Mouse (Mus musculus) liver, embryonic 14.5 days (tissue): ENCODE measurements around the gene B3galt4. TPM values are rescaled to one million over a fixed set of nuclear protein-coding genes. Genes with fewer than 3 reads are reported as not detected.
"Not testable (repeated sequence)": the region's sequence is repeated elsewhere in the genome, so short reads cannot be mapped to it uniquely, and the experiment has no call there.

Experiments
- ATAC-seq: fragments of 200-750 bp; cut with Nextera tagmentation; 2 replicates; pipeline ENCODE4 v1.8.0; 2017; ENCODE audit warnings: moderate number of reproducible peaks, mild to moderate bottlenecking, moderate library complexity; ENCODE audit not compliant: insufficient read depth
- DNase-seq, 3 experiments: peaks; one replicate each; pipeline ENCODE4 v3.0.0-alpha.2; 2012 to 2013; ENCODE audit warnings: low read depth in 3 of 3, low spot score in 3 of 3
- H3K27ac ChIP-seq: fragments of 300-500 bp; sonication (generic); 2 replicates; pipeline ENCODE4 v1.5.1; 2014; ENCODE audit warnings: moderate library complexity, mild to moderate bottlenecking, control low read depth, inconsistent platforms
- H3K27me3 ChIP-seq: fragments of 300-500 bp; sonication (generic); 2 replicates; pipeline ENCODE4 v1.6.1; 2014; ENCODE audit warnings: mild to moderate bottlenecking, low read length, moderate library complexity; ENCODE audit not compliant: control insufficient read depth, insufficient read depth
- H3K36me3 ChIP-seq: fragments of 300-500 bp; sonication (generic); replicated peaks from 2 replicates; pipeline ENCODE4 v1.6.1; 2014; ENCODE audit warnings: low read depth; ENCODE audit not compliant: control insufficient read depth, insufficient read depth
- H3K4me1 ChIP-seq, 2 experiments: fragments of 200-500 bp in 1 of 2; fragments of 300-500 bp in 1 of 2; sonication (generic) in 1 of 2; replicated peaks; 2 replicates each; pipeline ENCODE4 v1.6.1; 2012 to 2014; ENCODE audit warnings: antibody characterized with exemption in 1 of 2, inconsistent platforms in 1 of 2, low read length in 1 of 2; ENCODE audit not compliant: control insufficient read depth in 2 of 2, insufficient read depth in 2 of 2
- H3K4me2 ChIP-seq: fragments of 300-500 bp; sonication (generic); 2 replicates; pipeline ENCODE4 v1.6.1; 2014; ENCODE audit warnings: low read depth, mild to moderate bottlenecking, control low read depth, moderate library complexity
- H3K4me3 ChIP-seq, 2 experiments: fragments of 200-500 bp in 1 of 2; fragments of 300-500 bp in 1 of 2; sonication (generic) in 1 of 2; 2 replicates each; pipeline ENCODE4 v1.5.1; 2012 to 2014; ENCODE audit warnings: low read depth in 2 of 2, low read length in 2 of 2, mild to moderate bottlenecking in 2 of 2, control low read depth in 1 of 2, inconsistent platforms in 1 of 2, moderate library complexity in 1 of 2; ENCODE audit not compliant: insufficient read depth in 1 of 2
- H3K9ac ChIP-seq: fragments of 300-500 bp; sonication (generic); replicated peaks from 2 replicates; pipeline ENCODE4 v1.6.1; 2014; ENCODE audit warnings: mild to moderate bottlenecking, control low read depth, moderate library complexity
- H3K9me3 ChIP-seq: fragments of 300-500 bp; sonication (generic); 2 replicates; pipeline ENCODE4 v1.6.1; 2016; ENCODE audit warnings: low read length, mixed read lengths; ENCODE audit not compliant: control insufficient read depth
- CTCF ChIP-seq: IDR thresholded peaks from 2 replicates; pipeline ENCODE4 v1.5.1; 2016; ENCODE audit warnings: antibody characterized with exemption, low read depth, control low read depth
- EP300 ChIP-seq: IDR thresholded peaks from 2 replicates; pipeline ENCODE4 v1.6.1; 2016; ENCODE audit warnings: antibody characterized with exemption, low read depth
- WGBS: fragments of 180-500 bp; shearing (Covaris S2); extraction: QIAGEN DNeasy Blood & Tissue Kit; methylation state at CpG from one replicate; pipeline ENCODE4 v1.1.7; 2014; ENCODE audit not compliant: insufficient replicate concordance; 5-methylcytosine and 5-hydroxymethylcytosine counted together
- polyA plus RNA-seq, 2 experiments: library from polyadenylated mRNA; depleted of rRNA in 1 of 2; stranded (reverse) in 1 of 2; unstranded in 1 of 2; fragments of >200 nt; fragmentation: Nextera tagmentation in 1 of 2; extraction: Ambion mirVana in 1 of 2; gene quantifications; 2 replicates each; pipeline versions ENCODE4 v1.2.1 to v1.2.3; 2012 to 2014

The B3galt4 gene
- polyA plus RNA-seq, 2 experiments, result 1.1 to 1.8 TPM

DNA sequence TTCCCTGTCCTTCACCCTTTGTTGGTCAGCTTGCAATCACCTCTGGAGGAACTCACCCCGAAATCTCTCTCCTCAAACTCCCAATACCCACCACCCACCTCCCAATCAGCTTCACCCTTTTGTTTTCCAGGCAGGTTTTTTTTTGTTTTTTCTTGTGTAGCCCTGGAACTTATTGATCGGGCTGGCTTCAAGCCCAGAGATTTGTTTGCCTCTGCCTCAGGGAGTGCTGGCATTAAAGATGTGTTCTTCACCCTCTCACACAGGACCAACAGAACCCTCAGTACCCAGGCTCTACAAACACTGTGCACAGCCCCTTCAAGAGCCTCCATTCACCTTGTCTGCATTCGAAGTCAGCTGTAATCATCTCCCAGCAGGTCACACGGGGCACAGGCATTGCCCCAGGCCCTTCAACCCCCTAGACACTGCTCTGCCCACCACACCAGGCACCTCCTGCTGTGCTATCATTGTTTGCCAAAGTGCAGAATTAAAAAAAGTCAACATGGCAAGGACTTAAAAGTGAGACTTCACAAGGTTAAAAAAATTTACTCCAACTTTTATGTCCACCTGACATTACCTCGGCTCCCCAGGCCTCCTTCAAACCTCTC, 2.8 kb upstream of the B3galt4 start:
- TF ChIP-seq CTCF (no peak), EP300 (no peak)
- peak overlapping the region; percentile 89 for H3K4me2 ChIP-seq
- H3K36me3 ChIP-seq, result peaks cover 29% of the 10 kb centered on the region
- no peaks in the 10 kb centered on the region for H3K27me3 ChIP-seq
- WGBS, result 16% methylated on average over 5 of the region's 5 CpGs
- DNase-seq (no peak), ATAC-seq (no peak)
- H3K9ac ChIP-seq, result peak overlapping the region; percentile 86
- peak overlapping the region; percentile 40 for H3K27ac ChIP-seq
- H3K9me3 ChIP-seq, result no peaks in the 10 kb centered on the region
- H3K4me1 ChIP-seq, result peaks cover 18 to 20% of the 10 kb centered on the region in 2 experiments
- peak overlapping the region; percentile 70 to 82 for H3K4me3 ChIP-seq

GRCm38 (mm10) chr17:33953310-33953709, 2.0 kb upstream of the B3galt4 start:
- Histone ChIP-seq H3K9ac (peak overlapping the region; percentile 86), H3K36me3 (peaks cover 29% of the 10 kb centered on the region), H3K27me3 (no peaks in the 10 kb centered on the region), H3K27ac (peak overlapping the region; percentile 59), H3K4me3 (peak overlapping the region; percentile 70 to 82; a peak in 3 of 4 replicates), H3K4me2 (peak overlapping the region; percentile 89), H3K4me1 (peaks cover 18 to 20% of the 10 kb centered on the region in 2 experiments), H3K9me3 (no peaks in the 10 kb centered on the region)
- no peak for TF ChIP-seq EP300
- no peak for TF ChIP-seq CTCF
- DNase-seq, result no peak
- no peak for ATAC-seq
- 49% methylated on average over 3 of the region's 3 CpGs for WGBS

GRCm38 (mm10) chr17:33952879-33953278, 1.6 kb upstream of the B3galt4 start:
- peak overlapping the region; percentile 86 for H3K9ac ChIP-seq
- H3K36me3 ChIP-seq, result peaks cover 29% of the 10 kb centered on the region
- H3K4me2 ChIP-seq, result peak overlapping the region; percentile 89
- DNase-seq (no peak), ATAC-seq (no peak)
- WGBS, result 59% methylated on average over 4 of the region's 4 CpGs
- H3K4me1 ChIP-seq, result peaks cover 18 to 20% of the 10 kb centered on the region in 2 experiments
- H3K27ac ChIP-seq, result peak overlapping the region; percentile 59
- H3K27me3 ChIP-seq, result no peaks in the 10 kb centered on the region
- H3K4me3 ChIP-seq, result peak overlapping the region; percentile 70 to 82; a peak in 3 of 4 replicates
- H3K9me3 ChIP-seq, result no peaks in the 10 kb centered on the region
- TF ChIP-seq CTCF (no peak), EP300 (no peak)

DNA sequence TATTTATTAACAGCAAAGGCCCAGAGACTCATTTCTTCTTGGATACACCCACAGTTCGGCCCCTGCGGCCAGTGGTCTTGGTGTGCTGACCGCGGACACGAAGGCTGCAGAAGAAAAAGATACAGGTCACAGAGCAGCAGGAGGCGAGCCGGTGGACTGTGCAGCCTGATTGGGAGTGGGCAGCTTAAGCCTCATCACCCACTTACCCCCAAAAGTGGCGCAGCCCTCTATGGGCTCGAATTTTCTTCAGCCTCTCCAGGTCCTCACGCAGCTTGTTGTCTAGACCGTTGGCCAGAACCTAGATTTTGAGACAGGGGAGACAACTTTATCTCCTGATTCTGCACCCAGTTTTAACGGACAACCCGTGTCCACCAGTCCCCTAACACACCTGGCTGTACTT, 727 bp upstream of the B3galt4 start:
- peaks cover 29% of the 10 kb centered on the region for H3K36me3 ChIP-seq
- 0 out of 2 replicates have a peak overlapping the region, but pooled peaks have one; percentile 28 for H3K9ac ChIP-seq
- DNase-seq, H3K27me3 ChIP-seq, H3K9me3 ChIP-seq, ATAC-seq: not testable (repeated sequence)
- peak overlapping the region; percentile 46 for H3K27ac ChIP-seq
- WGBS, result 58% methylated on average over 13 of the region's 13 CpGs
- peaks cover 17 to 20% of the 10 kb centered on the region in 2 experiments for H3K4me1 ChIP-seq
- peak overlapping the region; percentile 89 for H3K4me2 ChIP-seq
- peak overlapping the region; percentile 1 to 50; a peak in 3 of 4 replicates for H3K4me3 ChIP-seq

DNA sequence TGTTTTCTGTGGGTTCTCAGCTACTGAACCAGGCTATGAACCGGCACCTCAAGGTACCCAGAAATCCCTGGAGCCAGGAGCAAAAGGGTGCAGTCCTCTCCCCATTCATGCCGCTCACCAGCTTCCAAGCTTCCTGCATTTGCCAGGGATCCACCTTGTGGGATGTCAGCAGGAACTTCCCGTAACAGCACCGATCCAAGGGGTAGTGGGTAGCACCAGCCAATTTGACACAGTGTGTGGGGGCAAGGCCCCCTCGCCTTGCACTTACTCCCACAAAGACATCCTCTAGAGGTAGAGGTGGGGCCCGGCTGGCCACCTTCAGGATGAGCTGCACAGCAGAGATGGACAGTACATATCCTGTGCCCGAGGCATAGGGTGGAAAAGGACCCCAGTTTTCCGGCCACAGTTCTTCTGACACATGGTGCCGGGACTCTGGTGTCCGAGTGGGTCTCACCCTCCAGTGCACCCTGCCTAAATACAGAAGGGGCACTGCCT, 1.1 kb downstream of the B3galt4 start:
- H3K4me3 ChIP-seq, result peak overlapping the region in 1 of 2 experiments; percentile 50; a peak in 1 of 4 replicates
- ATAC-seq (no peak), DNase-seq (no peak)
- H3K4me2 ChIP-seq, result peak overlapping the region; percentile 89
- H3K9ac ChIP-seq, result no peak overlapping the region; the same call in 1 of the 2 replicates
- H3K4me1 ChIP-seq, result peaks cover 10 to 17% of the 10 kb centered on the region in 2 experiments
- 76% methylated on average over 10 of the region's 10 CpGs for WGBS
- no peak overlapping the region for H3K27ac ChIP-seq
- no peaks in the 10 kb centered on the region for H3K9me3 ChIP-seq
- H3K36me3 ChIP-seq, result peaks cover 29% of the 10 kb centered on the region
- no peaks in the 10 kb centered on the region for H3K27me3 ChIP-seq
- no peak for TF ChIP-seq EP300
- TF ChIP-seq CTCF, result no peak
